Mouse (Mus musculus): ENCODE measurements around the gene Gm9837.
"Not testable (repeated sequence)": the region's sequence is repeated elsewhere in the genome, so short reads cannot be mapped to it uniquely, and the experiment has no call there.

Gene Gm9837

DNA sequence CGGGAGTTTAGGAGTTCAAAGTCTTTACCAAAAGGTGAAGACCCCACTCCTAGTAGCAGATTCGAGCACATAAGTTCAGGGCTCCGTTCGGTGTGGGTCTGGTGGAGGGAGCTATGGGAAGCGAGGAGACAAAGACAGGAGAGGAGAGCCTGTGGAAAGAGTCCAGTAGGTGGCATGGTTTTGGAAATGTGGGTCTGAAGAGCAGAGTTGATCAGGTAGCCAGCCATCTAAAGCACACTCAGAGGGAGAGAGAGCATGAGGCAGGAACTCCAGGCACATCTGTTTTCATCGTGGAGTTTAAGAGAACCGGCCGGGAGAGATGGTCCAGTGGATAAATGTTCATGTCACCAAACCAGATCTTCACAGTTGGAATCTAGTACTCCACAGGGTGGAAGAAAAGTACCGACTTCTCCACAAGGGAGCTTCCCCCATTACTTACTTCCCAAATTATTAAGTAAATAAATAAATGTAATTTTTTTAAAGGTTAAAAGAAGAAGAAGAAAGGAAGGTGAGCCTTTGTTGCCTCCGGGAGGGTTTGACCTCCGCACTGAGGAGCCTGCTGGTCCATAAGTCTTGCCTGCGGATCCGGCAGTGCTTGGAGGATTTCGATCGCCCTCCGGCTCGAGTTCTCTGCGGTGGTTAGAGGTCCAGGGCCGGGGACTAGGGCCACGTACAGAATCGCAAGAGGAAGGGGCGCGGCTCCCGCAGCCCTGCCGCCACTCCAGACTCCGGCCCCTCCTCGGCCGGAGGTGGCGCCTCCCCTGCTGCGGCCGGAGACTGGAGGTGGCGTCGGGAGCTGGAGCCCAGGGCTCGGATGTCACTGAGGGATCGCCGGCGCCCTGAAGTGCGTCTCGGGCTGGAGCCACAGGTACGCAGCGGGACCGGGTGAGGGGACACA, 13.6 kb downstream of the Gm9837 start, which contains the start of the genes Gm10447 and Shroom1:
Gene Gm10447 (minus strand): TSS at position 637 of the 898 bp plus-strand sequence.
Gene Shroom1 (plus strand): TSS at position 732 of the 898 bp plus-strand sequence.
- no peak for DNase-seq (ENCODE audit: low spot score)

DNA sequence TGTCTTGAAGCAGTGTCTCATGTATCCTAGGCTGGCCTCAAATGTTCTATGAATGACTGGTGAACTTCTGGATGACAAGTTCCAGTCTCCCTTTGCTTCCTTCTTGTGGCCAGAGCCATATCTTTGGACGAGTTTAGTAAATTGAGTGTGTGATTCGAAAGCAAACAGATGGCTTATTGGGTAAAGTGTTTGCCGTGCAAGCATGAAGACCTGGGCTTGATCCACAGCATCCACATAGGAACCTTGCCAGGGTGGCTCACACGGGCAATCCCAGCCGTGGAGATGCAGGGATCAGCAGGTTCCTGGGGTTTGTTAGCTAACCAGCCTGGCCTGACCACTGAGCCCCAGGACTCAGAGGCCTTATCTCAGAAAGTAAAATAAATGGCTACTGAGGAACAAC, 17.2 kb downstream of the Gm9837 start:
- no peak for DNase-seq (ENCODE audit: low spot score)

DNA sequence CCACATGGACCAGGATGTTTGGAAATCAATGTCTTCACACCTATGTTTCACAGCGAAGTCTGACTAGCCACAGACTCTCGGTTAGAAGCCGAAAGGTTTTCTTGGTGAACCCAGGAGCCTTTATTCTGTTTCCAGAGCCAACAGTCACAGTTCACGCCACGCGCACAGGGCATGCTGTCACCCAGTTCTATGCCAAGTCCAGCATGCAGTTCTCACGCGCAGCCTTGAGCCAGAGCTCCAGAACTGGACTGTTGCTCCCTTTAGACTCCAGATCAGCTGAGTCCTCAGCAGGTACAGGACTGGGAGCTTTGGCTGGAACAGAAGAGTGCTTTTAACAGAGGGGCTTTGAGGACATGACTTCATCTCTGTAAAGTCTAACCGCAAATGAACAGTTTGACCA, 17.9 kb downstream of the Gm9837 start:
- no peak for DNase-seq (ENCODE audit: low spot score)

DNA sequence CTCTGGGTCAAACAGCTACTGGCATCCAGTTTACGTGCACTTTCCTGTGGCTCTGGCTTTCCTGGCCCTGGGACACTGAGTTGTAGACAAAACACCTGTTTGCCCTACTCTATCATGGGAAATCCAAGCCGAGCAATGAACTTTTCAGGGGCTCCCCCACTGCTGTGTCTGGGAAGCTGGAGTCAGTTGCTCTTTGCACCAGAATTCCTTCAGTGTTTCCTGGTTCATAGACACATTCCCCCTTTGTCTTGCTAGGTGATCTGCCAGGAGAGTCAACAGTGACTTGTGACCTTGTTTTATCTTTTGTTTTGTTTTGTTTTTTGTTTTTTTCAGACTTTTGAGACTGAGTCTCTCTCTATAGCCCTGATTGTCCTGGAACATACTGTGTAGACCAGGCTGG, 18.9 kb downstream of the Gm9837 start:
- DNase-seq (ENCODE audit: low spot score), result no peak

DNA sequence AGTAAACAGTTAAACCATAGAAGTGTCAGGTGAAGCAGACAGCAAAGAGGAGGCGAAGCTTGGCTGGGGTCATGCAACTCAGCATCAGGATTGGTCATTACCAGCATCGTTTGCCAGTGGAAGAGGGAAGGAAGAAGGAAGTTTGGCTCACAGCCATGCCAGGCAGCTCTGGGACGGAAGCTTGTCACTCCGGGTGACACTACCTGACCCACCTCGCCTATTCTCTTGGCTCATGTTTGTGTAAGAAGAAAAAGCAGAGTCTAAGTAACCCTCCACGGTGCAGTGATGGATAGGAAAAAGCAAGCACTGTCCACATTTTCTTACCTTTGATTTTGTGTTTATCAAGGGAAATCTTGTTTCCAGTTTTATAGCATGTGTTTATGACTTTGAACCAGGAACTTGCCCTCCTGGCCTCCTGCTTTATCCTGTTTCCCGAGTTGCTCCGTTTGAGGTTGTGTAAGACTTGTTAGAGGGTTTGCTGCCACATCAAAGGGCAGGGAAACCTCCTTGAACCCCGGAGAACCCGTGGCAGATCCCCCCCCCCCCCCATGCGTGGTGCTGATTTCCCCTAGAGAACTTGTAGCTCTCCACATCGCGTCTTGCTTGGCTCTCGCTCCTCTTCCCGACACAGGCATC, 20.1 kb downstream of the Gm9837 start:
- DNase-seq (ENCODE audit: low spot score), result no peak

DNA sequence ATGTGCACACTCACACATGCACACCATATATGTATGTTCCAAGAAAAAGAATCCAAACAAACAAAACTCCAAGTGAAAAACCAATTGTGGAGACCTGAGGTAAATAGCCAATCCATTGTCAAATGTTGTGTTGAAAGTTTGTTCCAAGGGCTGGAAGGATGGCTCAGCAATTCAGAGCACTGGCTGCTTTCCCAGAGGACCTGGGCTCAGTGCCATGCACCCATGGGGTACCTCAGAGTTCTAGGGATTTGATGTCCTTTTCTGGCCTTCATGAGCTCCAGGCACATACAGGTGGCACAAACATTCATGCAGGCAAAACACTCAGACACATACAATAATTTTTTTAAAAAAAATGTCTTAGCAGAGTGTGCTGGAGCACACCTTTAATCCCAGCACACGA, 21.8 kb downstream of the Gm9837 start:
- no peak for DNase-seq (ENCODE audit: low spot score)

DNA sequence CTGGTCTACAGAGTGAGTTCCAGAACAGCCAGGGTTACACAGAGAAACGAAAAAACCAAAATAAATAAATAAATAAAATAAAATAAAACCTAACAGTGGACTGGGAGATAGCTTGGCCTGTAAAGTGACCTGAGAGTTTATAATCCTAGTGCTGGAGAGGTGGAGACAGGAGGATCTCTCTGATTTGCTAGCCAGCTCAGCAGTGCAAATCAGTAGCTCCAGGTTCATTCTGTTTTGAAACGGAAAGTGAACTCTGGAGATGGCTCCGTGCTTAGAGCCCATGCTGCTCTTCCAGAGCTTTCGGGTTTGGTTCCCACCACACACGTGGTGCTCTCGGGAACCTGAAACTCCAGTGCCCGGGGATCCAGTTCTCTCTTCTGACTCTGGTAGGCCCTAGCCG, 22.3 kb downstream of the Gm9837 start:
- DNase-seq (ENCODE audit: low spot score), result no peak

DNA sequence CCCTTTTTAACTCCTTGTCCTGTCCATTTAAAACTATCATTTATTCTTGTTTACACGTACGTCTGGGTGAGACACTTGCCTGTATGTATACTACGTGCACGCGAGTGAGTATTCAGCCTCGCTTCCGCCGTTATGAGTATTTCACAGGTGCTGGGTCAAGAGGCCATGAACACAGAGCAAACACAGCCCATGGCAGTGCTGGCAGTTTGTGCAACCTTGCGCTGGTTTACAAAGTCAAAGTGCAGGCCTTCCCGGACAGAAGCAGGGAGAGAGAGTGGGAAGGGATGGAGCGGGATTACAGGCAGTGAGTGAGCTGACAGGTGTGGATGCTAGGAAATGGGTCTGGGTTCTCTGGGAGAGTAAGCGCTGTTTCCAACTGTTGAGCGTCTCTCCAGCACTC, 24.1 kb downstream of the Gm9837 start:
- DNase-seq (ENCODE audit: low spot score), result no peak

DNA sequence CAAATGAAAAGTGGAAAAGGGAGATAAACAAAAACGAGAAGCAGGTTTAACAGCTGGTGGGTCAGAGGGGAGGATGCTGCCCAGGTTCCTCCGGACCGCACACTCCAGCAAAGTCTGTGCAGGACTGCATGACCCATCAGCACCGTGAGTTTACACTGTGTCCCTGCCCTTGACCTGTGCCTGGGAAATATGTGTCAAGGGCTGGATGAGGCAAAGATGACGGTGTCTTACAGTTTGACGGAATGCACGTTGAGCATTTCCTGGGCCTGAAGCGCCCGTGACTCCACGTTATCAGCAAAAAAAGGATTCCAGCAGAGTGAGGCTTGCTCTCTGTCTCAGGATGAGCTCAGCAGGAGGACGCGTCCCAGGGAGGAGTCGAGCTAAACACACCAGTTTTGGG, 24.7 kb downstream of the Gm9837 start:
- no peak for DNase-seq (ENCODE audit: low spot score)

DNA sequence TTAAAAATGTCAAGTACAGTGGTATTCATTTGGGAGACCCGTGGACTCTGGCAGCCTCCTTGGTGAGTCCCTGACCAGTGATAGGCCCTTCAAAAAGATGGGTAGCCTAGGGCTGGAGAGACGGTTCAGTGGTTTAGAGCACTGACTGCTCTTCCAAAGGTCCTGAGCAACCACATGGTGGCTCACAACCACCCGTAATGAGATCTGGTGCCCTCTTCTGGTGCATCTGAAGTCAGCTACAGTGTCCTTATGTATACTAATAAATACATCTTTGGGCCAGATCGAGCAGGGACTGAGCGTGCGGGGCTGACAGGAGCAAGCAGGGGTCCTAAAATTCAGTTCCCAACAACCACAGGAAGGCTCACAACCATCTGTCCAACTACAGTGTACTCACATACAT, 26.4 kb downstream of the Gm9837 start:
- peak; percentile 36 for DNase-seq (ENCODE audit: low spot score)

DNA sequence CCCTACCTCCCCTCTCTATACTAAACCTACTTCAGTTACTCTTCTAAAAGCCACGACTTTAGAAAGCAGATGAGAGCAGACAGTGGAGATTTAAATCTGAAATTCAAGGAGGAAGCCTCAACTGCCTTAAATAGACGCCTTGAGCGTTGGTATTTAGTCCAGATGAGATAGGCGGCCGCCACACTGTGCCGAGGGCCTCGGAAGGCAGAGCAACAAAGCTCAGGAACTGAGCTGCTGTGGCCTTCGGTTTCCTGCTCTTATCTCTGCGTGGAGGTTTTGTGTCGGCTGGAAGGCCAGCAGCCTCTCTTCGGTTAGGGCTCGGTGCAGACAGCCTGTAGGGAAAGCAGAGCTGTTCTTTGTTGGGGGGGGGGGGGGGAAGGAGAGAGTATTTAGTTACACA, 28.4 kb downstream of the Gm9837 start:
- no peak for DNase-seq (ENCODE audit: low spot score)

DNA sequence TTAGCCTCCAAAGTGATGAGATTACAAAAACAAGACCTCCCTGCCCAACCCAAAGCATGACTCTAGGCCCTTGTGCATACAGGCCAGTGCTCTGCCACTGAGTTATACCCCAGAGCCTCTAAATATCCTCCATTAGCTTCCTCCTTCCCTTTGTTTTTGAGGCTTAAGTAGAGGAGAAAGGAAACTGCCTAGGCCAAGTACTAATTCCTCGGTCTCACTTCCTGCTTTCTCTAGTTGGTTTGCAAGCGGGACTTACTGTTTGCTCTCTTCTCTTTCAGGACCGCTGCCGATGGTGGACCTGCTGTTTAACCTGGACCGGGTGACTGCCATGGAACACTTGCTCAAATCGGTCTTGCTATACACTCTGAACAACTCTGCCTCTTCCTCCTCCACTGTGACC, 33.9 kb downstream of the Gm9837 start:
- DNase-seq (ENCODE audit: low spot score), result no peak

DNA sequence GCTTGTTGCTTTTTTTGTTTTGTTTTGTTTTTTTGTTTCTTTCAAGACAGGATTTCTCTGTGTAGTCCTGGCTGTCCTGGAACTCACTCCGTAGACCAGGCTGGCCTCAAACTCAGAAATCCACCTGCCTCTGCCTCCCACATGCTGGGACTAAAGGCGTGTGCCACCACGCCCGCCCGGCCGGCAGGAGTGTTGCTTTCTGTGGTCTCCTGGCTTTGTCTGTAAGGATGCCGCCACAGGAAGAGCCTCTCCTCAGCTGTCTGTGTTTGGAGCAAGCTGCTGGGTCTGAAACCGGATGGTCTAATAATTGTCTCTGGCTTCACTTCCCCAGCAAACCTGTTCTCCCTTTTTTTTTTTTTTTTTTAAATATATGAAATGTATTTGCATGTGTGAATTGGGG, 34.8 kb downstream of the Gm9837 start:
- DNase-seq (ENCODE audit: low spot score), result no peak

DNA sequence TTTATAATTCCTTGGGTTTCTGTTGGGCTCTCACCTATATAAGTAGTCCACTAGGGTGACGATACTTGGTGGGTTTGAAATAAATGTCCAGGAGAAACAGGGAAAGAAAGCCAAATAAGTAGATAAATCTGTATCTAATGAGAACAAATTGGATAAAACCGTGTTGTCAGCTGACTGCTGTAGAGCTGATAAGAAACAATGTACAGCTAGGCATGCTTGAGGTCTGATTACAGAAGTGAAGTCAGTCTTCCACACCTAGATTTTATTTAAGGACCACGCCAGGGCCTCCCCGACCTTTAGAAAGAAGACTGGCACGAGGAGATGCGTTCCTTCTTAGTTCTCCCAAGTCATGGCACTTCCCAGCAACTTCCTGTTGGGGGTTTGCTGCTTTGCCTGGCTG, 37.2 kb downstream of the Gm9837 start:
- DNase-seq (ENCODE audit: low spot score), result no peak

DNA sequence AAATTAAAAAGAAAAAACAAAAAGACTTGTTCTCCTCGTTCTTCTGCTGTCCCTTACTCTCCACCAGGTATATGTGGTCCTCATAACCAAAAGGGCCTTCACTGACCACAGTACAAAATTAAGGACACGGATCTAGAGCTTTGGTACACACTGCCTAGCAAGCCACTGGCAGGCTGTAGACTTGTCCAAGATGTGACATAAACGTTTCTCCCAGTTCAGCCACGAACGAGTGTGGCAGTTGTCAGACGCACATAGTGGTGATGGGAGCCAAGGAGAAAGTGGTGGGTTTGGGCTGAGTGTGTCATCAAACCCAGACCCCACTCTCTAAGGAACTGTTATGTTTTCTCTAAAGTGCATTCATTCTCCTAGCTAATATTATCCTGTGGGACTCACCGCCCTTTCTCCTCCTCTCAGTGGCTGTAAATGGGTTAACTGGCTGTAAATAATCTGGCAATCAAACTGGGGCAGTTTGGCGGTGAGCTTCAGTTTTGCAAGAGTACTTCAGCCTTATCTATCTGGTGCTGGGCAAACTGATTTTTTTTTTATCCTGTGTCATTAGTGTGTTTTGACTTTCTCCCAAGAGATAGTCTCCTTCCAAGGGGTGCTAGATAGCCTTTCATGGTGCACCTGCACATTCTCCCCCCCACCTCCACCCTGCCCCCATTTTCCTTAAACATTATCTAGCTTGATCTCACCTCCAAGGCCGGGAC, 38.8 kb downstream of the Gm9837 start:
- no peak for DNase-seq (ENCODE audit: low spot score)

DNA sequence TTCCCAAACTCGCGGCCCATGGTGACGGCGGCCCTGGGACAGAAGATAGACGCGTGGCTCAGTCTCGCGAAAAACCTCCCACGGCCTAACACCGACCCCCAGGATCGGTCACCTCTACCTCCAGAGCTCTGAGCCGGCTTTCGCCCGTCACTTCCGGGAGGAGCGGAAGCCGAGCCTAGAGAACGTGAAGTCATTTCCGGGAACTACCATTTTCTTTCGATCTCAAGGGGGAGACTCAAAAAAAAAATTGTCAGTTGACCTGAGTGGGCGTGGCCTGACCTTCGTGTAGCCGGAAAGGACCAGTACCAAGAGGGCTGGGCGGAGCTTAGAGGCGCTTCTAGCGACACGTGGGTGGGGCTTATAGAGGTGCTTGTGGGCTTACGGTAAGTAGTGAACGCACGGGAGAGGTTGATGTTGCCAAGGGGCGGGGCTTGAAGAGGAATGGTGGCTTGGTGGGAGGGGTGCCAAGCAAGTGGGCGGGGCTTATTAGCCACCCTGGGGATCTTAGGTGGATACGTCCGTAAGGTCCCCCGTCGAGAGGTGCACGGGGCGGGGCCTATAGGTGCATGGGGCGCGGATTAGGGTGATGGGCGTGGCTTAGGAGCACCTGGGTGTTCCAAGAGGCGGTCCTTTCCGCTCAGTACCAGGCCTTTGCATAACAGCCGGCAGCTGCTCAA, 39.5 kb downstream of the Gm9837 start, which contains the start of the genes Uqcrq and Gdf9:
Gene Uqcrq (minus strand): TSS at position 162 of the 677 bp plus-strand sequence.
Gene Gdf9 (plus strand): TSS at position 354 of the 677 bp plus-strand sequence.
- DNase-seq (ENCODE audit: low spot score), result peak; percentile 99

DNA sequence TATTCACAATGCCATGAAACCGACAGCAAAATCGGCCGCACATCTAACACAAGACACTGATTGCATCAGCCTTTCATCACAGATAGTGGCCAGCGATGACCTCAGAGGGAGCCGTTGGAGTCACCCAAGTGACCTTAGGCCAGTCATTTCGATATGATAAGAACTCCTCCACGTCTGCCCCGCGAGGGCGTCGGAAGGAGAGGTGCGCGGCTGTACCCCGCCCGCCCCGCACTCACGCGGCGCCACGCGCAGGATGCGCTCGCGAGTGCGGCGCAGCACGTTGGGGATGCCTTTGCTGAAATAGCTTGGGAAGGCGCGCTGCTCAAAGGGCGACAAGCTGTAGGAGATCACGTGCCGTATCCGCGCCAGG, 40.0 kb downstream of the Gm9837 start:
- DNase-seq (ENCODE audit: low spot score), result peak; percentile 26

DNA sequence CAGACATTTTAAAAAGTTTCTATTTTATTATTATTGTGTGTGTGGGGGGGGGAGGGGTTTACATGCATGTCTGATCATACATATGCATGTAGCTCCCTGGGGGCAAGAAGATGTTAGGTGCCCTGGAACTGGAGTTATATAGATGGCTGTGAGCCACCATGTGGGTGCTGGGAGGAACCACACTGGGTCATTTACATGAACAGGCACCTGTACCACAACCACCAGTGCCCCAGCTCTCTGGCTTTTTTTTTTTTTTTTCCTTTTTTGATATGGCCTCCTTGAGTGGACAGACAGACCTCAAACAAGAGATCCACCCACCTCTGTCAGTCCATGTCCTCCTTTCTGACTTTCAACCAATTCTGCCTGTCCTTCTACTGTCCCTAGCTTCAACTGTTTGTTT, 41.1 kb downstream of the Gm9837 start:
- no peak for DNase-seq (ENCODE audit: low spot score)

DNA sequence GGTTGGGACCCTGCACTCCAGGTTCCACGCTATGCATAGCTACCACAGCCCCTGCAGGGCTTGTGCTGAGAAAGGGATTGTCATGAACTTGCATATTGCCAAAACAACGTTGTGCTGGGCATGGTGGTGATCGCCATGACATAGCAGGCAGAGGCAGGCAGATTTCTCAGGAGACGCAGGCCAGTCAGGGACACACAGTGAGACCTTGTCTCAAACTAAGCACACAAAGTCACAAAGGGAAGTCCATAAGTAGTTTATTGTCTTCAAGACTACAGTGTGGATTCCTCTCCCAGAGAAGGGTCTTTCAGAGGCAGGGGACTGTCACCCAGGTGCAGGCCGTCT, 41.6 kb downstream of the Gm9837 start:
- DNase-seq (ENCODE audit: low spot score), result no peak

DNA sequence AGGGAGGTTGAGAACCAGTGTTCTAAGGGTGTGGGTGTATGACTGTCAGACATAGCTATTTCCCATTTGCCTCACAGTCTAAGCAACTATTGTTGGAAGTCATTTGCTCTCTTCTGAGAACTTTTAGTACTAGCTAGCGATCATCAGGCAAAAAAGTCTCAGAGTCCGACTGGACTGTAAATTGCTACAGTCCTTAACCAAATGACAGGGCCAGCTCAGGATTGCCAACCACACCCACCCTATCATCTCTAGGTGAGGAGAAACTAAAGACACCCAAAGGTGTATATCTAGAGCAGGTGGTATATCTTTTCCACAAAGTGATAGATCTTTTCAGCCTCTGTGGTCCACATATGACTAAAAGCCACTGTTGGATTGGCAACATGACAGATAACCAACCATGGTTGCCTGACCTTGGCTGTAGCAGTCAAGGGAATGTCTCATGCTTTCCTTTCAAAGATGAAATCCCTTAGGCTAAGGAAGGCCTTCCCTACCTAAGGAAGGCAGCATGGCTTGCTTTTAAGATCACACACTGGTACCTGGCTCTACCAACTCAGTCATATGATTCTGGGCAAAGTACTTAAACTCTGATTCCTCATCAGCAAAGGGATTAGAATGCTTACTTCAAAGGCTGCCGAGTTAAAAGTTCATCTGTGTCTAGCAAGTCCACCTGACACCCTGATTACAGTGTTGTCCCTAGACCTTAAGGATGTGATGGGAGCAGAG, 42.1 kb downstream of the Gm9837 start:
- no peak for DNase-seq (ENCODE audit: low spot score)

DNA sequence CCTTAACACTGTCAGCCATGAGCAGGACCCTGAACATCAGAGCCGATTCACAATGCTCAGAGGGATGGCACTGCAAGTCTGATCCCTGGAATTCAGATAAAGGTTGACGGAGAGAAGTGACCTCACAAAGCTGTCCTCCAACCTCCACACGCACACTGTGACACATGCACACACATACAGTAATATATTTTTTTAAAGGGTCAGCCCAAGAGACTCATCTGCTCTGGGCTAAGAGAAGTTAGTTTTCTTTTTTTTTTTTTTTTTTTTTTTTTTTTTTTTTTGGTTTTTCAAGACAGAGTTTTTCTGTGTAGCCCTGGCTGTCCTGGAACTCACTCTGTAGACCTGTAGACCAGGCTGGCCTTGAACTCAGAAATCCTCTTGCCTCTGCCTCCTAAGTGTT, 43.4 kb downstream of the Gm9837 start:
- not testable (repeated sequence) for DNase-seq (ENCODE audit: low spot score)
